Mouse (Mus musculus) kidney, embryonic 14.5 days (tissue): ENCODE data around the gene Tmem170. TPM values are rescaled to one million over a fixed set of nuclear protein-coding genes. Genes with fewer than 3 reads are reported as not detected.

Experiments used
- ATAC-seq: fragments of 200-750 bp; cut with Nextera tagmentation; 2 replicates; pipeline ENCODE4 v1.8.0; 2017; ENCODE audit warnings: moderate number of reproducible peaks, mild to moderate bottlenecking, moderate TSS enrichment, moderate library complexity; ENCODE audit not compliant: low FRiP score, low TSS enrichment
- H3K27ac ChIP-seq: fragments of 300-500 bp; sonication (generic); 2 replicates; pipeline ENCODE4 v1.5.1; 2014; ENCODE audit warnings: low read depth, mild to moderate bottlenecking, low read length, moderate library complexity, mixed read lengths
- H3K27me3 ChIP-seq: fragments of 300-500 bp; sonication (generic); 2 replicates; pipeline ENCODE4 v1.6.1; 2014; ENCODE audit warnings: mild to moderate bottlenecking, low read length; ENCODE audit not compliant: control insufficient read depth, insufficient read depth
- H3K36me3 ChIP-seq: fragments of 300-500 bp; sonication (generic); 2 replicates; pipeline ENCODE4 v1.6.1; 2014; ENCODE audit warnings: low read length, mixed read lengths; ENCODE audit not compliant: control insufficient read depth, insufficient read depth
- H3K4me1 ChIP-seq: fragments of 300-500 bp; sonication (generic); 2 replicates; pipeline ENCODE4 v1.6.1; 2014; ENCODE audit warnings: low read length, mixed read lengths; ENCODE audit not compliant: control insufficient read depth, insufficient read depth
- H3K4me2 ChIP-seq: fragments of 300-500 bp; sonication (generic); replicated peaks from 2 replicates; pipeline ENCODE4 v1.6.1; 2014; ENCODE audit warnings: low read depth, mild to moderate bottlenecking, low read length
- H3K4me3 ChIP-seq: fragments of 300-500 bp; sonication (generic); 2 replicates; pipeline ENCODE4 v1.5.1; 2014; ENCODE audit warnings: mild to moderate bottlenecking, low read length
- H3K9ac ChIP-seq: fragments of 300-500 bp; sonication (generic); 2 replicates; pipeline ENCODE4 v1.6.1; 2014; ENCODE audit warnings: low read depth, mild to moderate bottlenecking, low read length, moderate library complexity
- H3K9me3 ChIP-seq: fragments of 300-500 bp; sonication (generic); 2 replicates; pipeline ENCODE4 v1.6.1; 2016; ENCODE audit warnings: low read length; ENCODE audit not compliant: control insufficient read depth
- WGBS: fragments of 180-500 bp; shearing (Covaris S2); extraction: QIAGEN DNeasy Blood & Tissue Kit; methylation state at CpG from one replicate; pipeline ENCODE4 v1.1.7; 2014; 5-methylcytosine and 5-hydroxymethylcytosine counted together
- polyA plus RNA-seq: library from polyadenylated mRNA; unstranded; fragments of >200 nt; fragmentation: Nextera tagmentation; extraction: Ambion mirVana; gene quantifications from 2 replicates; pipeline ENCODE4 v1.2.1, GENCODE M21; 2014

Gene Tmem170
- polyA plus RNA-seq, 1 experiment from 2014 or later: 11.7 TPM

GRCm38 (mm10) chr8:111834011-111834410 lies 42.5 kb downstream of the Tmem170 start:
- no peaks in the 10 kb centered on the region for H3K9me3 ChIP-seq
- WGBS: 21% methylated on average over 6 of the region's 6 CpGs
- H3K4me1 ChIP-seq: peaks cover 20% of the 10 kb centered on the region
- H3K36me3 ChIP-seq: peaks cover 36% of the 10 kb centered on the region
- H3K27ac ChIP-seq: peak overlapping the region; percentile 24; the same call in 1 of the 2 replicates
- H3K9ac ChIP-seq: no peak overlapping the region
- peak; percentile 64 for ATAC-seq
- H3K4me3 ChIP-seq: no peak overlapping the region
- H3K27me3 ChIP-seq: no peaks in the 10 kb centered on the region
- no peak overlapping the region for H3K4me2 ChIP-seq

- no peak overlapping the region for H3K9ac ChIP-seq
- no peak overlapping the region for H3K4me2 ChIP-seq
- WGBS: 34% methylated on average over 5 of the region's 5 CpGs
- ATAC-seq: 0 out of 2 replicates have a peak, but pooled peaks have one; percentile 28
- no peaks in the 10 kb centered on the region for H3K27me3 ChIP-seq
- H3K4me3 ChIP-seq: no peak overlapping the region
- peaks cover 35% of the 10 kb centered on the region for H3K36me3 ChIP-seq
- H3K4me1 ChIP-seq: peaks cover 20% of the 10 kb centered on the region
- H3K9me3 ChIP-seq: no peaks in the 10 kb centered on the region
- H3K27ac ChIP-seq: no peak overlapping the region
Observed at GRCm38 (mm10) chr8:111832983-111833382, 43.6 kb downstream of the Tmem170 start.

- H3K36me3 ChIP-seq: peaks cover 27% of the 10 kb centered on the region
Observed at GRCm38 (mm10) chr8:111831996-111832395, 44.6 kb downstream of the Tmem170 start.

GRCm38 (mm10) chr8:111828595-111828994 lies 48.0 kb downstream of the Tmem170 start:
- peaks cover 48% of the 10 kb centered on the region for H3K36me3 ChIP-seq
- no peak overlapping the region for H3K4me3 ChIP-seq
- 83% methylated on average over 6 of the region's 6 CpGs for WGBS
- no peaks in the 10 kb centered on the region for H3K9me3 ChIP-seq
- no peak for ATAC-seq
- H3K4me2 ChIP-seq: no peak overlapping the region
- peaks cover 17% of the 10 kb centered on the region for H3K4me1 ChIP-seq
- no peaks in the 10 kb centered on the region for H3K27me3 ChIP-seq
- no peak overlapping the region for H3K9ac ChIP-seq
- H3K27ac ChIP-seq: no peak overlapping the region

More at GRCm38 (mm10) chr8:111831996-111832395, 44.6 kb downstream of the Tmem170 start:
- WGBS: 45% methylated on average over 4 of the region's 4 CpGs
- Histone ChIP-seq H3K4me2 (no peak overlapping the region), H3K27ac (no peak overlapping the region), H3K9ac (no peak overlapping the region), H3K9me3 (no peaks in the 10 kb centered on the region), H3K4me3 (no peak overlapping the region), H3K4me1 (peaks cover 20% of the 10 kb centered on the region), H3K27me3 (no peaks in the 10 kb centered on the region)
- ATAC-seq: no peak

GRCm38 (mm10) chr8:111825219-111825618 lies 51.3 kb downstream of the Tmem170 start:
- WGBS: 61% methylated on average over 6 of the region's 6 CpGs
- H3K27ac ChIP-seq: no peak overlapping the region
- no peak for ATAC-seq

GRCm38 (mm10) chr8:111824334-111824733 lies 52.2 kb downstream of the Tmem170 start:
- no peaks in the 10 kb centered on the region for H3K4me1 ChIP-seq
- no peak overlapping the region for H3K27ac ChIP-seq
- WGBS: 97% methylated on average over 5 of the region's 5 CpGs
- H3K4me2 ChIP-seq: no peak overlapping the region
- peaks cover 52% of the 10 kb centered on the region for H3K36me3 ChIP-seq
- H3K27me3 ChIP-seq: no peaks in the 10 kb centered on the region
- H3K9me3 ChIP-seq: no peaks in the 10 kb centered on the region
- no peak overlapping the region for H3K9ac ChIP-seq
- ATAC-seq: no peak
- no peak overlapping the region for H3K4me3 ChIP-seq

More at GRCm38 (mm10) chr8:111825219-111825618, 51.3 kb downstream of the Tmem170 start:
- no peaks in the 10 kb centered on the region for H3K27me3 ChIP-seq
- no peak overlapping the region for H3K4me3 ChIP-seq
- H3K4me2 ChIP-seq: no peak overlapping the region
- no peaks in the 10 kb centered on the region for H3K4me1 ChIP-seq
- H3K9me3 ChIP-seq: no peaks in the 10 kb centered on the region
- no peak overlapping the region for H3K9ac ChIP-seq
- peaks cover 57% of the 10 kb centered on the region for H3K36me3 ChIP-seq

GRCm38 (mm10) chr8:111821199-111821598 lies 55.4 kb downstream of the Tmem170 start:
- Histone ChIP-seq H3K27ac (peak overlapping the region; percentile 59; the same call in 1 of the 2 replicates), H3K4me1 (no peaks in the 10 kb centered on the region), H3K4me2 (no peak overlapping the region), H3K27me3 (no peaks in the 10 kb centered on the region), H3K4me3 (no peak overlapping the region), H3K36me3 (peaks cover 38% of the 10 kb centered on the region; the same call in 1 of the 2 replicates), H3K9me3 (no peaks in the 10 kb centered on the region), H3K9ac (no peak overlapping the region)
- WGBS: 79% methylated on average over 10 of the region's 10 CpGs
- ATAC-seq: no peak

GRCm38 (mm10) chr8:111820691-111821090 lies 55.9 kb downstream of the Tmem170 start:
- WGBS: 82% methylated on average over 4 of the region's 4 CpGs
- 0 out of 2 replicates have a peak overlapping the region, but pooled peaks have one; percentile 42 for H3K27ac ChIP-seq
- H3K9ac ChIP-seq: no peak overlapping the region
- H3K27me3 ChIP-seq: no peaks in the 10 kb centered on the region
- H3K4me1 ChIP-seq: no peaks in the 10 kb centered on the region
- no peak overlapping the region for H3K4me2 ChIP-seq
- no peak for ATAC-seq
- H3K9me3 ChIP-seq: no peaks in the 10 kb centered on the region
- H3K4me3 ChIP-seq: no peak overlapping the region
- H3K36me3 ChIP-seq: peaks cover 37% of the 10 kb centered on the region

GRCm38 (mm10) chr8:111820018-111820417 lies 56.5 kb downstream of the Tmem170 start:
- Histone ChIP-seq H3K9me3 (no peaks in the 10 kb centered on the region), H3K27me3 (no peaks in the 10 kb centered on the region), H3K4me1 (no peaks in the 10 kb centered on the region), H3K27ac (peak overlapping the region; percentile 42; the same call in 1 of the 2 replicates), H3K9ac (no peak overlapping the region), H3K4me2 (no peak overlapping the region), H3K36me3 (peaks cover 37% of the 10 kb centered on the region), H3K4me3 (no peak overlapping the region)
- WGBS: 83% methylated on average over 12 of the region's 12 CpGs
- no peak for ATAC-seq
